Mouse (Mus musculus): ENCODE data around the gene Zdhhc5. TPM values are rescaled to one million over a fixed set of nuclear protein-coding genes. Genes with fewer than 3 reads are reported as not detected.
A peak's percentile ranks its signal among the peaks of the same experiment; 100 is the strongest.

The Zdhhc5 gene
- polyA plus RNA-seq, 1 experiment = 40.4 TPM

- H3K4me3 ChIP-seq (ENCODE audit: insufficient read depth, low read depth, low read length) = peak overlapping the region; percentile 71
- H3K4me1 ChIP-seq (ENCODE audit: control insufficient read depth, insufficient read depth, insufficient read length, low read length) = peaks cover 6% of the 10 kb centered on the region
Observed at GRCm38 (mm10) chr2:84725770-84726169, 10.8 kb upstream of the Zdhhc5 start.

GRCm38 (mm10) chr2:84723856-84724255, 8.9 kb upstream of the Zdhhc5 start:
- peaks cover 6% of the 10 kb centered on the region for H3K4me1 ChIP-seq (ENCODE audit: control insufficient read depth, insufficient read depth, insufficient read length, low read length)
- H3K4me3 ChIP-seq (ENCODE audit: insufficient read depth, low read depth, low read length) = no peak overlapping the region
- H3K27ac ChIP-seq (replicated peaks; ENCODE audit: low read depth, low read length) = no peak overlapping the region

More at GRCm38 (mm10) chr2:84725770-84726169, 10.8 kb upstream of the Zdhhc5 start:
- H3K27ac ChIP-seq (replicated peaks; ENCODE audit: low read depth, low read length) = no peak overlapping the region

DNA sequence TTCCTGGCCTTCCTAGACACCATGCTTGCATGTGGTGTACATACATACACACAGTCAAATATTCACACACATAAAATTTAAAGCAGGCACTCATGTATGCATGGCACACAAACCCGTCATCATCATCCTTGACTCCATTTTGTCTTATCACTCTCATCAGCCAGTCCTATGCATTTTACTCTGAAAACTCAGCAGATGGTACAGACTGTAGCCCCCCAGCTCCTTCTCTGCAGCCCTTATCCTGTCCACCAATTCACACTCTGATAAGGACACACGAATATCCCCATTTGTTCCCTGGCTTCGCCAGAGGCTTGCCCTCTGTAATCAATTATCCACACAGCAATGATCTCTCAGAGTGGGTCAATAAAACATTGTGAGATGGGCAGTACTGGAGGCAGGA, 6.2 kb upstream of the Zdhhc5 start:
- Histone ChIP-seq H3K4me3 (ENCODE audit: insufficient read depth, low read depth, low read length) (no peak overlapping the region), H3K27ac (replicated peaks; ENCODE audit: low read depth, low read length) (no peak overlapping the region)

GRCm38 (mm10) chr2:84720718-84721117, 5.7 kb upstream of the Zdhhc5 start:
- no peak overlapping the region for H3K4me3 ChIP-seq (ENCODE audit: insufficient read depth, low read depth, low read length)
- H3K4me1 ChIP-seq (ENCODE audit: control insufficient read depth, insufficient read depth, insufficient read length, low read length) = peaks cover 5% of the 10 kb centered on the region
- H3K27ac ChIP-seq (replicated peaks; ENCODE audit: low read depth, low read length) = no peak overlapping the region

More for the DNA sequence above, 6.2 kb upstream of the Zdhhc5 start:
- H3K4me1 ChIP-seq (ENCODE audit: control insufficient read depth, insufficient read depth, insufficient read length, low read length) = peaks cover 6% of the 10 kb centered on the region

GRCm38 (mm10) chr2:84717357-84717756, 2.4 kb upstream of the Zdhhc5 start:
- H3K27ac ChIP-seq (replicated peaks; ENCODE audit: low read depth, low read length) = no peak overlapping the region

DNA sequence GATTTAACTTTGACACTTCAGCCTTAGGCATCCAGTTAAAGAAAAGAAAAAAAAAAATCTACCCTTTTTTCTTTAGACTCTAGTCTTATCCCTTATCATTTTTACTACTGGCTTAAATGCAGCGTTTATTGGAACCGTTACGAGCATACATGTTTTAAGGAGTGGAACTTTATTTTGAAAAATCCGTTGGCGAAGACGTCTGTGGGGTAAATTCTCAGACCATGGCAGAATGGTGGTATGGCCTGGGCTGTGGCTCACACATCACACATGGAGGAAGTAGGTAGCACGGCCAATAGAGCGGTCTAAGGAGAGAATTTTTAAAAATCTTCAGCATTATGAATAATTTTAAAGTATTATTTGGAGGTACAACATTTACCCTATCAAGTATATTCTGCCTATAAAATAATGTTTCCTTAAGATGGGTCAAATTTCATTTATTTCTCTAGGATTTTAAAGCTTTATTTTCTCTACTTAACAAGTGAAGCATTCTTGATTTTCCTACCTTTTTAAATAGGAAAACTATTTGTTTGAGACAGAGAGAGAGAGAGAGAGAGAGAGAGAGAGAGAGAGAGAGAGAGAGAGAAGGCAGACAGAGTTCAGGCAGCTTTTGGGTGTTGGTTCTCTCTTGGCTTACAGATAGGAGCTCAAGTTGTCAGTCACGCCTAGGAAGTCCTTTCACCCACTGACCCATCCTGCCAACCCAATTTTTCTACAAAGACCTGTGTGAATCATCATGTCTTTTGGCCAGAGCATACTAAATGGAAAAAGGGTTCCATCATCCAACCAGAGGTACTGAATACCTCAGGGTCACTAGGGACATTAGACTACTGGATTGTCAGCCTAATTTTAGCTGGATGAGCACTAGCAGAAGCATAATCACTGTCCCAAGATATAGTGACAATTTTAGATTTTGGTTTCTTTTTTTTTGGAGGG, 1.7 kb upstream of the Zdhhc5 start:
- peak overlapping the region; percentile 92 for H3K27ac ChIP-seq (replicated peaks; ENCODE audit: low read depth, low read length)
- peak overlapping the region; percentile 72 for H3K4me3 ChIP-seq (ENCODE audit: insufficient read depth, low read depth, low read length)
- peaks cover 3% of the 10 kb centered on the region; the same call in 1 of the 2 replicates for H3K4me1 ChIP-seq (ENCODE audit: control insufficient read depth, insufficient read depth, insufficient read length, low read length)

More at GRCm38 (mm10) chr2:84717357-84717756, 2.4 kb upstream of the Zdhhc5 start:
- peaks cover 3% of the 10 kb centered on the region; the same call in 1 of the 2 replicates for H3K4me1 ChIP-seq (ENCODE audit: control insufficient read depth, insufficient read depth, insufficient read length, low read length)
- no peak overlapping the region for H3K4me3 ChIP-seq (ENCODE audit: insufficient read depth, low read depth, low read length)

GRCm38 (mm10) chr2:84715562-84716361, 782 bp upstream of the Zdhhc5 start:
- Histone ChIP-seq H3K4me1 (ENCODE audit: control insufficient read depth, insufficient read depth, insufficient read length, low read length) (peaks cover 3% of the 10 kb centered on the region; the same call in 1 of the 2 replicates), H3K27ac (replicated peaks; ENCODE audit: low read depth, low read length) (peak overlapping the region; percentile 95), H3K4me3 (ENCODE audit: insufficient read depth, low read depth, low read length) (peak overlapping the region; percentile 72)

DNA sequence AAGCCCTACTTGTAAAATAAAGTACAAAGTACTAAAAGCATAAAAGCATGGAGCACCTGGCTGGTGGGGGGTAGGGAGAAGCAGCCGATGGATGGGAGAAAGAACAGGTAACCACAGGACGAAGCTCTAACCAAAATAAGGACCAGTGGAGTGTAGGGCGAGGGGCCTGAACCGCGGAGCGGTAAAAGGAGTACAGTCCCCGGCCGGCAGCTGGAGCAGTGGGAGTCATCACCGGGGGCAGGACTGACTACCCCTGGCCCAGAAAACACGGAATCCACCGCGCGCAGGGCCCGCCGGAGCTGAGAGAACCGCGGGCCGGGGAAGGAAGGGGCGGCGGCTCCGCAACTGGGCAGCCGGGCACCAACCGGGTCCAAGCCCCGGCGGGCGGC, 564 bp downstream of the Zdhhc5 start:
- peaks cover 5% of the 10 kb centered on the region; the same call in 1 of the 2 replicates for H3K4me1 ChIP-seq (ENCODE audit: control insufficient read depth, insufficient read depth, insufficient read length, low read length)
- H3K27ac ChIP-seq (replicated peaks; ENCODE audit: low read depth, low read length) = peak overlapping the region; percentile 84
- peak overlapping the region; percentile 84 for H3K4me3 ChIP-seq (ENCODE audit: insufficient read depth, low read depth, low read length)

DNA sequence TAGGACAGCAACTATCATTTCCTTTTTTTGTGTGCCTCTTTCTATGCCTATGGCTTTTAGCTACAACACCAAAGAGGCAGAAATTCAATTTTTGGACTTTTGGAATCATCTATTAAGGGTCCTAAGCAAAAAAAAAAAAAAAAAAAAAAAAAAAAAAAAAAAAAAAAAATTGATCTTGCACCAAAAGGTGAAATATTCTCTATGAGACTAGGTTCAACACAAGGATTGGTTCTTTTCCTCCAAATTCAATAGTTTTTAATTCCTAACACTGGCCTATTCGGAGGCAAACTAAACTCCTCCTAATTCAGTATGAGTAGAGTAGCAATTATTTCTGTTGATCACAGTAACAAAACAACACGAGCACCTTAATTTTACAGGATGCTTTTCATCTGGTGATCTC, 3.1 kb downstream of the Zdhhc5 start:
- Histone ChIP-seq H3K4me3 (ENCODE audit: insufficient read depth, low read depth, low read length) (no peak overlapping the region), H3K4me1 (ENCODE audit: control insufficient read depth, insufficient read depth, insufficient read length, low read length) (peaks cover 5% of the 10 kb centered on the region; the same call in 1 of the 2 replicates), H3K27ac (replicated peaks; ENCODE audit: low read depth, low read length) (no peak overlapping the region)

- no peak overlapping the region for H3K27ac ChIP-seq (replicated peaks; ENCODE audit: low read depth, low read length)
- H3K4me3 ChIP-seq (ENCODE audit: insufficient read depth, low read depth, low read length) = no peak overlapping the region
- 0 out of 2 replicates have a peak, but pooled peaks cover 2% of the 10 kb centered on the region for H3K4me1 ChIP-seq (ENCODE audit: control insufficient read depth, insufficient read depth, insufficient read length, low read length)
Observed at GRCm38 (mm10) chr2:84707523-84707922, 7.5 kb downstream of the Zdhhc5 start.

DNA sequence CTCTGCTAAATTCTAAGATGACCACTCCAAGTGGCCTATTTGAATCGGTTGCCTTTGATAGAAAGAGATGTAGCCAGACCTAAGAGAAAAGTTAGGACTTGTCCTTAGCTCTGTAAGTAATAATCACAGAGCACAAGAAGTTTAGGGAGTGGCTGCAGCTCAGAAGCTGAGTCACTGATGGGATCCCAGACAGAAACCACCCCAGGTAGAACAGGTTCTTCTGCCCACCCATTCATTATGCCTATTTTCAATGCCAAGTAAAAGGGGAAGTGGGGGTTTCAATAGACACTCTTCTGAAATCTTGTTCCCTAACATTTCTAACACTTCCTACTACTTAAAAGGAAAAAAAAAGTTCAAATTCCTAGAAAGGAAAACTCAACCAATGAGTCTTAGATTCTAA, 9.7 kb downstream of the Zdhhc5 start:
- H3K27ac ChIP-seq (replicated peaks; ENCODE audit: low read depth, low read length) = no peak overlapping the region
- H3K4me3 ChIP-seq (ENCODE audit: insufficient read depth, low read depth, low read length) = no peak overlapping the region
- H3K4me1 ChIP-seq (ENCODE audit: control insufficient read depth, insufficient read depth, insufficient read length, low read length) = 0 out of 2 replicates have a peak, but pooled peaks cover 2% of the 10 kb centered on the region

GRCm38 (mm10) chr2:84704329-84704728, 10.7 kb downstream of the Zdhhc5 start:
- H3K4me1 ChIP-seq (ENCODE audit: control insufficient read depth, insufficient read depth, insufficient read length, low read length) = no peaks in the 10 kb centered on the region
- H3K4me3 ChIP-seq (ENCODE audit: insufficient read depth, low read depth, low read length) = no peak overlapping the region
- no peak overlapping the region for H3K27ac ChIP-seq (replicated peaks; ENCODE audit: low read depth, low read length)

- Histone ChIP-seq H3K27ac (replicated peaks; ENCODE audit: low read depth, low read length) (no peak overlapping the region), H3K4me1 (ENCODE audit: control insufficient read depth, insufficient read depth, insufficient read length, low read length) (no peaks in the 10 kb centered on the region), H3K4me3 (ENCODE audit: insufficient read depth, low read depth, low read length) (no peak overlapping the region)
Observed at GRCm38 (mm10) chr2:84703497-84703896, 11.5 kb downstream of the Zdhhc5 start.

DNA sequence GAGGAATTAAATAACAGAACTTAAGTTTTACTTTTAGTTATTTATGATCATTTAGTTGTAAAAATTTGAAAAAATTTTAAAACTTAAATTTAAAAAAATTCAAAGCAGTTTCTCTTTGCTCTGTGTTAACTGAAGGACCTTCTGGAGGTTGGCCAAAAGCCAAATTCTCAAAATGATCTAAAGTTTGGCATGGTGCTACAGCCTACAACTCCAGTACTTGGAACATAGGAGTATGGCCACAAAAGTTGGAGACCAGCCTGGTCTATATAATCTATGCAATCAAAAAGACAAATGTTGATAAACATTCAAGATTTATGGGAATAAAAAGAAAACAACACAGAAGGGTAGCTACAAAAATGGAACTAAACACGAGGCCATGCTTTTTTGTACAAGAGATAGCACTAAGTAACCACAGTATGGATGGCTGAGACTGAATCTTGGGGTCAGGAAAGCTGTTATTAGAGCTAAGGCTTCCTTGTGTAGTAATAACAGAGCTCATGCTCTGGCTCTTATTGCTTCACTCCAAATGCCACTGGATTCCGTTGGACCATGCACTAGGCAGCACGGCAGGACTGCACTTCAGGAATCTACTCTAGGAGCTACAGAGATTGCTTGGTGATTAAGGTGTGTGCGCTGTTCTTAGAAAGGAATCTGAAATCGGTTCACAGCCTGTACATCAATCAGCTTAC, 19.8 kb downstream of the Zdhhc5 start:
- Histone ChIP-seq H3K27ac (replicated peaks; ENCODE audit: low read depth, low read length) (no peak overlapping the region), H3K4me1 (ENCODE audit: control insufficient read depth, insufficient read depth, insufficient read length, low read length) (no peaks in the 10 kb centered on the region), H3K4me3 (ENCODE audit: insufficient read depth, low read depth, low read length) (no peak overlapping the region)

GRCm38 (mm10) chr2:84690050-84690449, 24.9 kb downstream of the Zdhhc5 start:
- Histone ChIP-seq H3K4me1 (ENCODE audit: control insufficient read depth, insufficient read depth, insufficient read length, low read length) (no peaks in the 10 kb centered on the region), H3K27ac (replicated peaks; ENCODE audit: low read depth, low read length) (no peak overlapping the region), H3K4me3 (ENCODE audit: insufficient read depth, low read depth, low read length) (no peak overlapping the region)

Data from brown adipose tissue, adult 24 weeks (tissue).